Mouse (Mus musculus) stomach, postnatal 0 days (tissue): ENCODE results near the gene Csrnp2.

Experiments used
- CTCF ChIP-seq: IDR thresholded peaks from 2 replicates; pipeline ENCODE4 v1.5.1; 2016; ENCODE audit warnings: antibody characterized with exemption, low read depth, mild to moderate bottlenecking, moderate library complexity
- EP300 ChIP-seq: optimal IDR thresholded peaks from 2 replicates; pipeline ENCODE3; 2016; ENCODE audit warnings: antibody characterized with exemption

DNA sequence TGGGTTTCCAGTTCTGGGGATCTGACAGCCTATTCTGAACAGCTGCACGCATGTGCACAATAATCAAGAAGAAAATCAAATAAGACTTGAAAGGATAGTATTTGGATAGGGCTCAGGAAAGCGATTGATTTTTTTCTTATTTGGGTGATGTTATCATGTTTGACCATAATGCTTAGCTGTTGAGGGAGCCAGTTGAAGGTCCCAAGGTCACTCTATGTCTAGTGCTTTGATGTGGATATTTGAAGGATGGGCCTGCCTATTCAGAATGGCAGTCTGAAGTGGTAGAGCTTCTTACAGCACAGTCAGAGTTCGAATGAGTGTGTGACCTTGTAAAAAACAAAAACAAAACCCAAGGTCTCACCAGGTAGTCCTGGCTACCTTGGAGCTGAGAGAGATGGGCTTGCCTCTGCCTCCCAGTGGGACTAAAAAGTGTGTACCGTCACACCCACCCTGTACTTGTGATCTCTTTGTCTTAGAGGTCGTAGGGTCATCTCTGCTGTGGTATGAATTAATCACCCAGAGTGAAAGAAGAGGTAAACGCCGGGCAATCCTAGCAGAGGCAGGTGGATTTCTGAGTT, 21.3 kb downstream of the Csrnp2 start:
- TF ChIP-seq CTCF (no peak), EP300 (no peak)
